Mouse (Mus musculus) C2C12 (cell line): ENCODE measurements at regions not wholly inside any gene's neighbourhood (a gene's known extent, or its start where the extent isn't known, plus 50 kb on each side); places are given as distances from the start of the nearest gene placed in this dataset.

Source experiments
- CTCF ChIP-seq: IDR thresholded peaks from one replicate; pipeline ENCODE4 v1.5.1; 2011; ENCODE audit not compliant: control insufficient read depth, insufficient read depth, insufficient read length
- MAX ChIP-seq: IDR thresholded peaks from one replicate; pipeline ENCODE4 v1.6.1; 2011; ENCODE audit warnings: mild to moderate bottlenecking, control low read depth
- MYOD1 ChIP-seq: IDR thresholded peaks from one replicate; pipeline ENCODE4 v1.6.1; 2011; ENCODE audit warnings: low read depth; ENCODE audit not compliant: control insufficient read depth, insufficient read length
- USF1 ChIP-seq: IDR thresholded peaks from one replicate; pipeline ENCODE4 v1.6.1; 2011; ENCODE audit warnings: low read depth, mild to moderate bottlenecking, control low read depth, moderate library complexity

DNA sequence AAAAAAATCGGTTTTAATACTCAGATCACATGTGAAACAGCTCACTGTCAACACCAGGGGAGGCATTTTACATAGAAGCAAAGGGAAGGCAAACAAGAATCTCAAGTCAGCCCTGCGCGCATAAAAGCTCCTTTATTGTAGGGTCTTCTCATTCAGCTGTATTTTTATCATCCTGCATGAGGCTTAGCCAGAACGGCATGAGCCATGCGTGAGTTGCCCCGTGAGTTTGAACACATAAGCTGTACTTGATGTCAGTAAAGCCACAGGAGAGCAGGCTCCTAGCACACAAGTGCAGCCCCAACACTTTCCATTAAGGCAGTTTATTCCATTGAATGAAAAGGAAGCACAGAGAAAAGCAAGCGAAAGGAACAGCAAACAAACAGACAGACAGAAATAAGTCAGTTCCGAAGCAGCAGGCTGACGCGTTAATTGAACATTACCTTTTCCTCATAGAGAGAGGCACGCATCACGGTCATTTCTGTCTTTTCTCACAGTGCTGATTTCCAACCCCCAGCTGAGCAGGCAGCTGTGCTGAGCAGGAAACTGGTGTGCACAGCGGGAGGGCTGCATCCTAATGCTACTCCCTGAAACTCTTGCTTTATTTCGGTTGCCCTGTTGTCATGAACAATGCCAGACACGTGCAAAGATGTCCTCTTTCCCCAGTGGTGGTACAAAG is 386.6 kb downstream of the Basp1 start:
- TF ChIP-seq CTCF (no peak), MYOD1 (no peak), USF1 (no peak), MAX (no peak)
